Mouse (Mus musculus) bone marrow, adult 2 months (tissue): ENCODE measurements around the gene Tnfaip1.

Source experiments
- CTCF ChIP-seq: fragments of 200-500 bp; IDR thresholded peaks from 2 replicates; pipeline ENCODE4 v1.5.1; 2011; ENCODE audit warnings: low read length, control low read depth; ENCODE audit not compliant: control insufficient read depth, insufficient read depth
- POLR2A ChIP-seq: fragments of 200-500 bp; IDR thresholded peaks from 2 replicates; pipeline ENCODE4 v1.6.1; 2011; ENCODE audit warnings: low read depth, mild to moderate bottlenecking, control low read depth, low read length, borderline replicate concordance; ENCODE audit not compliant: control insufficient read depth

- TF ChIP-seq CTCF (peak; percentile 35; the same call in 1 of the 2 replicates), POLR2A (no peak)
These were observed 21.1 kb upstream of the Tnfaip1 start for GRCm38 (mm10) chr11:78557241-78557640.
